Mouse (Mus musculus): Measurements from ENCODE around the gene Sirt5.

The Sirt5 gene

GRCm38 (mm10) chr13:43364985-43365824 lies at the start of gene Sirt5:
TSS of gene Sirt5 (plus strand) at chr13:43365496.
- DNase-seq, result peak; percentile 90

- DNase-seq, result no peak
Observed at GRCm38 (mm10) chr13:43317411-43317810, 47.9 kb upstream of the Sirt5 start.

GRCm38 (mm10) chr13:43319396-43319795 lies 45.9 kb upstream of the Sirt5 start:
- DNase-seq, result no peak

GRCm38 (mm10) chr13:43321492-43321891 lies 43.8 kb upstream of the Sirt5 start:
- DNase-seq, result no peak

GRCm38 (mm10) chr13:43325427-43325826 lies 39.9 kb upstream of the Sirt5 start:
- DNase-seq, result no peak

GRCm38 (mm10) chr13:43331721-43332444 lies 33.4 kb upstream of the Sirt5 start:
- no peak for DNase-seq

GRCm38 (mm10) chr13:43332591-43332990 lies 32.7 kb upstream of the Sirt5 start:
- DNase-seq, result peak; percentile 4

- DNase-seq, result no peak
Observed at GRCm38 (mm10) chr13:43336425-43337221, 28.7 kb upstream of the Sirt5 start.

- DNase-seq, result no peak
Observed at GRCm38 (mm10) chr13:43338001-43338400, 27.3 kb upstream of the Sirt5 start.

- no peak for DNase-seq
Observed at GRCm38 (mm10) chr13:43338632-43339031, 26.7 kb upstream of the Sirt5 start.

- no peak for DNase-seq
Observed at GRCm38 (mm10) chr13:43346825-43347224, 18.5 kb upstream of the Sirt5 start.

GRCm38 (mm10) chr13:43349376-43349775 lies 15.9 kb upstream of the Sirt5 start:
- no peak for DNase-seq

- no peak for DNase-seq
Observed at GRCm38 (mm10) chr13:43350489-43351169, 14.7 kb upstream of the Sirt5 start.

GRCm38 (mm10) chr13:43353356-43353755 lies 11.9 kb upstream of the Sirt5 start:
- DNase-seq, result no peak

GRCm38 (mm10) chr13:43354362-43354761 lies 10.9 kb upstream of the Sirt5 start:
- DNase-seq, result no peak

- DNase-seq, result no peak
Observed at GRCm38 (mm10) chr13:43356346-43357125, 8.8 kb upstream of the Sirt5 start.

GRCm38 (mm10) chr13:43360534-43360933 lies 4.8 kb upstream of the Sirt5 start:
- no peak for DNase-seq

- DNase-seq, result no peak
Observed at GRCm38 (mm10) chr13:43362353-43362752, 2.9 kb upstream of the Sirt5 start.

GRCm38 (mm10) chr13:43365825-43366184 lies 509 bp downstream of the Sirt5 start:
- no peak for DNase-seq

- DNase-seq, result no peak
Observed at GRCm38 (mm10) chr13:43370063-43370462, 4.8 kb downstream of the Sirt5 start.

GRCm38 (mm10) chr13:43372892-43373291 lies 7.6 kb downstream of the Sirt5 start:
- DNase-seq, result no peak

GRCm38 (mm10) chr13:43374205-43374604 lies 8.9 kb downstream of the Sirt5 start:
- DNase-seq, result no peak

Measured in kidney, adult 11 months (tissue).